Mouse (Mus musculus) cerebellum, adult 11 months (tissue): ENCODE measurements around the gene Limk2.

Experiments used
- DNase-seq: peaks from one replicate; pipeline ENCODE4 v3.0.0; 2022

Gene Limk2

DNA sequence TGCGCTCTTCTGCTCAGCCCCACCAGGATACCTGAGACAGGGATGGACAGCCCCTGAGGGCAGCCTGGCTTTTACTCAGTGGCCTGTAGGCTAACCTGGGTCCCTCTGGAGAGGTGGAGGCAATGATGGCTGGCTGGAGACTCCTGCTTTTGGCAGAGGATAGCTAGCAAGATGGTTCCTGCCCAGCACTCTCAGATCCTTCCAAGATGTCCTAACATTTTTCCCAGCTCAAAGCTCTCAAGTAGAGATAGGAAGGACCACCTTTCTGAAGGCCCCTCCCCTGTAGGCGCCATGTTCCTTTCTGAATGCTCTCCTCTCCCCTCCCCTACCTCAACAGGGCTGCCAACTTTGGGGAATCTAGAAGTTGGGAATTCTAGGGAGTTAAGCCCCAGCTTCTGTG, 114.3 kb downstream of the Limk2 start:
- DNase-seq: no peak
